ENCODE assay signal across 12 mouse cellular contexts in genomic region chr12:55466816-55467215, GRCm38 (mm10). TPM values are rescaled to one million over a fixed set of nuclear protein-coding genes. Genes with fewer than 3 reads are reported as not detected.
DNase-seq lines count a peak whose midpoint lies in the region; ATAC-seq and TF ChIP-seq lines count a peak whose summit lies in the region.
"Had no signal": no experiment of that assay in that cellular context is flagged by ENCODE, and none has a peak within 500 bp of the region (broad histone marks: within the 10 kb centered on the region; RNA-seq: fewer than 3 reads in every experiment).

No protein-coding gene starts in this region.

- no peaks in the 10 kb centered on the region for H3K27me3 ChIP-seq in liver, adult 2 months (ENCODE audit: control insufficient read depth, insufficient read depth, low read length)
- peaks cover 40% of the 10 kb centered on the region for H3K27me3 ChIP-seq in liver, embryonic 12.5 days (replicated peaks)
- H3K27me3 ChIP-seq: neural tube, embryonic 13.5 days had no signal

- no peak for TF ChIP-seq CTCF in liver, adult 2 months (IDR thresholded peaks at IDR 0.05; ENCODE audit: low read depth, low read length)
- TF ChIP-seq CTCF in bone marrow macrophage, adult 2 months (IDR thresholded peaks at IDR 0.05; ENCODE audit: low read depth, low read length): no peak

- H3K4me1 ChIP-seq in liver, adult 2 months (ENCODE audit: control insufficient read depth, insufficient read depth, low read length): peaks cover 25% of the 10 kb centered on the region
- peaks cover 27% of the 10 kb centered on the region for H3K4me1 ChIP-seq in liver, embryonic 12.5 days
- H3K4me1 ChIP-seq in bone marrow macrophage, adult 2 months (ENCODE audit: control insufficient read depth, insufficient read depth, low read length): peaks cover 46% of the 10 kb centered on the region

- H3K4me2 ChIP-seq in liver, embryonic 12.5 days: no peak overlapping the region
- H3K4me2 ChIP-seq: forebrain, embryonic 12.5 days; neural tube, embryonic 13.5 days had no signal

- WGBS in liver, adult 2 months: 47% methylated on average over 5 of the region's 5 CpGs
- WGBS in liver, embryonic 12.5 days (ENCODE audit: insufficient replicate concordance): 32% methylated on average over 5 of the region's 5 CpGs

- no peak for TF ChIP-seq POLR2A in liver, adult 2 months (IDR thresholded peaks at IDR 0.05; ENCODE audit: extremely low read depth, insufficient read depth, low read length)
- TF ChIP-seq POLR2A in bone marrow macrophage, adult 2 months (IDR thresholded peaks at IDR 0.05; ENCODE audit: borderline replicate concordance, low read depth, low read length): no peak

- DNase-seq in adrenal gland, adult 2 months: peak; percentile 82
- DNase-seq in adrenal gland, adult 18-20 months (ENCODE audit: low spot score in 2 of 2): no peak
- no peak for DNase-seq in liver, adult 2 months (ENCODE audit: extremely low read depth, low read depth, low spot score)
- no peak for DNase-seq in yolk sac, embryonic 10.5 days (ENCODE audit: low spot score)
- DNase-seq in urinary bladder, postnatal 25 days (ENCODE audit: low spot score): no peak
- DNase-seq: right cerebral cortex, postnatal 25 days had no signal

- no peak overlapping the region for H3K4me3 ChIP-seq in liver, adult 2 months (ENCODE audit: insufficient read depth, low read depth, low read length)
- no peak overlapping the region for H3K4me3 ChIP-seq in liver, embryonic 12.5 days
- H3K4me3 ChIP-seq in bone marrow macrophage, adult 2 months (ENCODE audit: insufficient read depth, low read length): no peak overlapping the region
- H3K4me3 ChIP-seq: forebrain, embryonic 12.5 days; midbrain, embryonic 10.5 days; neural tube, embryonic 13.5 days had no signal

- no peaks in the 10 kb centered on the region for H3K79me2 ChIP-seq in liver, adult 2 months (ENCODE audit: control insufficient read depth, insufficient read depth, low read length)

- H3K9me3 ChIP-seq in liver, embryonic 12.5 days (replicated peaks): no peaks in the 10 kb centered on the region
- H3K9me3 ChIP-seq: forebrain, embryonic 12.5 days; midbrain, embryonic 10.5 days; neural tube, embryonic 13.5 days had no signal

- ATAC-seq in liver, embryonic 12.5 days: no peak
- ATAC-seq in megakaryocyte progenitor cell, adult 5-6 weeks (replicated peaks; ENCODE audit: poor library complexity): peak; percentile 48

- no peak overlapping the region for H3K9ac ChIP-seq in liver, adult 2 months (ENCODE audit: low read depth, low read length)
- no peak overlapping the region for H3K9ac ChIP-seq in liver, embryonic 12.5 days
- H3K9ac ChIP-seq: forebrain, embryonic 12.5 days; neural tube, embryonic 13.5 days had no signal

- no peaks in the 10 kb centered on the region for H3K36me3 ChIP-seq in liver, adult 2 months (ENCODE audit: control insufficient read depth, insufficient read depth, low read length)
- H3K36me3 ChIP-seq in liver, embryonic 12.5 days: no peaks in the 10 kb centered on the region
- H3K36me3 ChIP-seq: forebrain, embryonic 12.5 days; midbrain, embryonic 10.5 days; neural tube, embryonic 13.5 days had no signal

- H3K27ac ChIP-seq in liver, adult 2 months (replicated peaks; ENCODE audit: insufficient read depth, low read depth, low read length): peak overlapping the region; percentile 59
- no peak overlapping the region for H3K27ac ChIP-seq in liver, embryonic 12.5 days
- H3K27ac ChIP-seq in bone marrow macrophage, adult 2 months (ENCODE audit: insufficient read depth, low read depth, low read length): peak overlapping the region; percentile 83
- H3K27ac ChIP-seq: forebrain, embryonic 12.5 days had no signal

RNA-seq across cellular contexts. Expression of gene Nfkbia, which starts 25.6 kb away (rescaled TPM):
- total RNA-seq in adrenal gland, adult 2 months (2021): 10 to 100 TPM; 90.6 to 94.6 TPM
- 197 and 256 TPM in 2 replicates for polyA plus RNA-seq in adrenal gland, adult 2 months (2012; rRNA removed)
- 100 to 1,000 TPM in 1 of 2 experiments, 10 to 100 TPM in 1; 72.4 to 107 TPM for total RNA-seq in adrenal gland, adult 18-20 months (2021)
- 85.6 and 110 TPM in 2 replicates for total RNA-seq in liver, adult 2 months (2014; rRNA removed)
- 75.3 and 76.4 TPM in 2 replicates for polyA plus RNA-seq in liver, adult 2 months (2012; rRNA removed)
- 14.5 and 15.7 TPM in 2 replicates for polyA plus RNA-seq in liver, embryonic 12.5 days (2016; fragmentation: Nextera tagmentation; extraction: Ambion mirVana)
- 143 TPM in 2 replicates for polyA plus RNA-seq in bone marrow macrophage, adult 2 months (2012; ENCODE audit: insufficient read depth, insufficient read length, missing spikeins)
- 40.6 and 85.4 TPM in 2 replicates for total RNA-seq in megakaryocyte progenitor cell, adult 5-6 weeks (2015)
- 36.4 and 69.6 TPM in 2 replicates for total RNA-seq in megakaryocyte progenitor cell, adult 5-6 weeks (2017)
